Comparison of ENCODE assay signal across 8 mouse cellular contexts in genomic region chr17:46856471-46857360, GRCm38 (mm10). TPM values are rescaled to one million over a fixed set of nuclear protein-coding genes. Genes with fewer than 3 reads are reported as not detected.
A peak's percentile ranks its signal among the peaks of the same experiment; 100 is the strongest.
DNase-seq lines count a peak whose midpoint lies in the region; ATAC-seq and TF ChIP-seq lines count a peak whose summit lies in the region.

No protein-coding gene starts in this region.

- H3K27me3 ChIP-seq in ES-Bruce4 (ENCODE audit: control insufficient read depth, insufficient read depth, low read length, poor library complexity, severe bottlenecking) = no peaks in the 10 kb centered on the region
- H3K27me3 ChIP-seq in forebrain, embryonic 16.5 days (replicated peaks; ENCODE audit: control insufficient read depth, insufficient read depth, low read length) = no peaks in the 10 kb centered on the region

- H3K9ac ChIP-seq in ES-Bruce4 (ENCODE audit: low read depth, poor library complexity, severe bottlenecking) = peak overlapping the region; percentile 98
- H3K9ac ChIP-seq in forebrain, embryonic 16.5 days (replicated peaks; ENCODE audit: low read depth, low read length) = peak overlapping the region; percentile 100

- peaks cover 1% of the 10 kb centered on the region for H3K4me1 ChIP-seq in ES-Bruce4 (ENCODE audit: control insufficient read depth, insufficient read depth, low read length)
- peaks cover 43% of the 10 kb centered on the region for H3K4me1 ChIP-seq in forebrain, embryonic 16.5 days (replicated peaks; ENCODE audit: control insufficient read depth, insufficient read depth, low read length)

- TF ChIP-seq POLR2A in ES-Bruce4 (IDR thresholded peaks at IDR 0.05; ENCODE audit: insufficient read depth, low read length) = no peak

- no peak for TF ChIP-seq EP300 in ES-Bruce4 (IDR thresholded peaks at IDR 0.05; ENCODE audit: insufficient read depth, low read depth, low read length)

- no peak for TF ChIP-seq CTCF in ES-Bruce4 (IDR thresholded peaks at IDR 0.05; ENCODE audit: low read depth, low read length)

- DNase-seq in cerebellum, adult 11-12 months = peak; percentile 83
- DNase-seq in heart, postnatal 4 days = peak; percentile 89
- DNase-seq in layer of hippocampus, postnatal 14 days (ENCODE audit: low spot score in 2 of 2) = peak; percentile 78 to 79
- peak; percentile 87 for DNase-seq in lung, postnatal 10 days
- DNase-seq in ovary, postnatal 36 days (ENCODE audit: low spot score) = peak; percentile 84
- DNase-seq in thymus, postnatal 14 days = peak; percentile 79

- WGBS in forebrain, embryonic 16.5 days = under 1% methylated on average over 87 of the region's 87 CpGs

- peak overlapping the region; percentile 60 for H3K27ac ChIP-seq in ES-Bruce4 (ENCODE audit: insufficient read depth, low read length)
- peak overlapping the region; percentile 100 for H3K27ac ChIP-seq in forebrain, embryonic 16.5 days (ENCODE audit: low read length)

- peak overlapping the region; percentile 74 for H3K4me2 ChIP-seq in forebrain, embryonic 16.5 days (ENCODE audit: low read length)

- no peaks in the 10 kb centered on the region for H3K36me3 ChIP-seq in ES-Bruce4 (ENCODE audit: control insufficient read depth, insufficient read depth, low read length, poor library complexity, severe bottlenecking)
- H3K36me3 ChIP-seq in forebrain, embryonic 16.5 days (ENCODE audit: control insufficient read depth, insufficient read depth) = no peaks in the 10 kb centered on the region

- ATAC-seq in forebrain, embryonic 16.5 days = peak; percentile 32; the same call in 1 of the 2 replicates

- no peaks in the 10 kb centered on the region for H3K9me3 ChIP-seq in ES-Bruce4 (replicated peaks; ENCODE audit: control insufficient read depth, insufficient read depth, low read length, poor library complexity, severe bottlenecking)
- H3K9me3 ChIP-seq in forebrain, embryonic 16.5 days (ENCODE audit: control insufficient read depth, low read length) = no peaks in the 10 kb centered on the region

- peak overlapping the region; percentile 69 for H3K4me3 ChIP-seq in ES-Bruce4 (ENCODE audit: low read depth, low read length)
- H3K4me3 ChIP-seq in forebrain, embryonic 16.5 days (replicated peaks; ENCODE audit: low read length) = peak overlapping the region; percentile 91

RNA-seq across cellular contexts. Expression of gene Bicral, which starts 1.6 kb away (rescaled TPM):
- polyA plus RNA-seq in ES-Bruce4 (2011; ENCODE audit: insufficient read depth, insufficient read length, low read depth, missing spikeins) = 24.2 and 26.7 TPM in 2 replicates
- polyA plus RNA-seq in forebrain, embryonic 16.5 days (2015; fragmentation: Nextera tagmentation; extraction: Ambion mirVana) = 8.8 and 10.0 TPM in 2 replicates
- 10 to 100 TPM; 11.8 to 14.0 TPM for total RNA-seq in heart, postnatal 4 days (2021)
- 10 to 100 TPM; 38.6 to 43.7 TPM for total RNA-seq in layer of hippocampus, postnatal 14 days (2021)

RNA-seq across cellular contexts. Expression of gene Tbcc, which starts 33.8 kb away (rescaled TPM):
- polyA plus RNA-seq in ES-Bruce4 (2011; ENCODE audit: insufficient read depth, insufficient read length, low read depth, missing spikeins) = 10.6 and 10.8 TPM in 2 replicates
- 52.6 and 55.6 TPM in 2 replicates for polyA plus RNA-seq in forebrain, embryonic 16.5 days (2015; fragmentation: Nextera tagmentation; extraction: Ambion mirVana)
- total RNA-seq in heart, postnatal 4 days (2021) = 10 to 100 TPM; 23.5 to 26.2 TPM
- 10 to 100 TPM; 36.4 to 38.2 TPM for total RNA-seq in layer of hippocampus, postnatal 14 days (2021)

RNA-seq across cellular contexts. Expression of gene Prph2, which starts 53.5 kb away (rescaled TPM):
- polyA plus RNA-seq in ES-Bruce4 (2011; ENCODE audit: insufficient read depth, insufficient read length, low read depth, missing spikeins) = not detected in 2 replicates
- polyA plus RNA-seq in forebrain, embryonic 16.5 days (2015; fragmentation: Nextera tagmentation; extraction: Ambion mirVana) = not detected in 2 replicates
- total RNA-seq in heart, postnatal 4 days (2021) = not detected
- not detected for total RNA-seq in layer of hippocampus, postnatal 14 days (2021)

Comparison
In these comparisons a context has a peak if more than half of its experiments do, and no peak if none do; other contexts are left out.
1. Peak in every context shown above with its lines: DNase-seq, ATAC-seq, H3K4me3 ChIP-seq and H3K27ac ChIP-seq.